Mouse (Mus musculus): ENCODE measurements around the gene Lif.

DNA sequence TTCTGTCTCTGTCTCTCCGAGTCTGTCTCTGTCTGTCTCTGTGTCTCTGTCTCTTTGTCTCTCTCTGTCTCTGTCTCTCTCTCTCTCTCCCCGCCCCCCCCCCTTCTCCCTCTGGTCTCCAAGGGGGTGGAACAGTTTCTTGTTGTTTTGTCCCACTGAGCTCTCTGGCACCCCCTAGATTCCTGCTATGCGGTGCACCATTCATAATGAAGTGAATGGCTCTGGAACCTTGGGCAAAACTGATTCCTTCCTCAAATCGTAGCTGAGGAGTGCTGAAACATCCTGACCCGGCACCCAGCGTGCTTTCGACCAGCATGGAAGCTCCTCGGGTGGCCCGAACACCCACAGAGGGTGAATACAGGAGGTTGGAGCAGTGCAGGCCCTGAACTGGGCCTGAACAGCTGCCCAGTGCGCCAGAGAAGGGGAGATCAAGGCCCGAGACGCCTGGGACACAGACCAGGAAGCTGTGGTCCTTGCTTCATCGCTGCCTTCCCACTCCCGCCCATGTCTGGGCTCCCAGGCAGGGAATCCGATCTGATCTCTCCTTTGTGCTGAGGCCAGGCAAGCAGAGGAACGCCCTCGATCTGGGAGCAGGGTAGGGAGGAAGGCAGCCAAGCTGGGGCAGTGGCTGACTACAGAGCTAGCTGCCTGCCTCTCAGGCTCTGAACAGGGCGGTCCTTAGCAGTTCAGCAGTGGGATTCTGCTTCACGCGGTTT lies 13.5 kb downstream of the Lif start:
- TF ChIP-seq CTCF (IDR thresholded peaks at IDR 0.05; ENCODE audit: insufficient read depth, low read length) (0 out of 2 replicates have a peak, but pooled peaks have one; percentile 10), POLR2A (IDR thresholded peaks at IDR 0.05; ENCODE audit: borderline replicate concordance, extremely low read depth, low read depth, low read length) (no peak)
